Mouse (Mus musculus): ENCODE data around the gene B4galnt4.

GRCm38 (mm10) chr7:141064576-141064975 is 3.7 kb downstream of the B4galnt4 start:
- TF ChIP-seq CTCF (IDR thresholded peaks at IDR 0.05; ENCODE audit: low read depth, low read length): no peak
- TF ChIP-seq GATA1 (IDR thresholded peaks at IDR 0.05; ENCODE audit: borderline replicate concordance, low read length): no peak

Measured in G1E (cell line).